Mouse (Mus musculus): Measurements from ENCODE around the gene Htra3.

- TF ChIP-seq EP300 (IDR thresholded peaks at IDR 0.05; ENCODE audit: low read depth) (no peak), CTCF (IDR thresholded peaks at IDR 0.05; ENCODE audit: low read depth) (no peak)
Measured at GRCm38 (mm10) chr5:35703183-35703582, 23.6 kb upstream of the Htra3 start.

Data from liver, postnatal 0 days (tissue).